Mouse (Mus musculus): ENCODE measurements around the gene Gm32802. TPM values are rescaled to one million over a fixed set of nuclear protein-coding genes. Genes with fewer than 3 reads are reported as not detected.
"Not testable (repeated sequence)": the region's sequence is repeated elsewhere in the genome, so short reads cannot be mapped to it uniquely, and the experiment has no call there.

Gene Gm32802
- not detected in 2 replicates for polyA plus RNA-seq (2015; fragmentation: Nextera tagmentation; extraction: Ambion mirVana)

- WGBS (ENCODE audit: insufficient replicate concordance): no CpG with 5 or more reads among the region's 13 CpGs
Measured at GRCm38 (mm10) chr10:118258388-118258787, at the start of gene Gm32802. TSS of gene Gm32802 (plus strand) at chr10:118258688.

GRCm38 (mm10) chr10:118215719-118216393, 42.6 kb upstream of the Gm32802 start:
- H3K4me2 ChIP-seq (ENCODE audit: low read depth, low read length); H3K27me3 ChIP-seq (ENCODE audit: control insufficient read depth, insufficient read depth, low read depth, low read length); H3K4me3 ChIP-seq (ENCODE audit: low read depth, low read length); ATAC-seq (ENCODE audit: low read depth); H3K9me3 ChIP-seq (replicated peaks; ENCODE audit: control insufficient read depth, low read length); H3K9ac ChIP-seq (ENCODE audit: low read depth, low read length); H3K27ac ChIP-seq (ENCODE audit: low read length); H3K36me3 ChIP-seq (ENCODE audit: control insufficient read depth, insufficient read depth); H3K4me1 ChIP-seq (ENCODE audit: control insufficient read depth, low read depth, low read length): not testable (repeated sequence)
- WGBS (ENCODE audit: insufficient replicate concordance): 60% methylated on average over 2 of the region's 4 CpGs

More at GRCm38 (mm10) chr10:118258388-118258787, at the start of gene Gm32802:
- H3K4me1 ChIP-seq (ENCODE audit: control insufficient read depth, low read depth, low read length); H3K27ac ChIP-seq (ENCODE audit: low read length); H3K27me3 ChIP-seq (ENCODE audit: control insufficient read depth, insufficient read depth, low read depth, low read length); H3K4me2 ChIP-seq (ENCODE audit: low read depth, low read length); H3K9ac ChIP-seq (ENCODE audit: low read depth, low read length); H3K4me3 ChIP-seq (ENCODE audit: low read depth, low read length); ATAC-seq (ENCODE audit: low read depth); H3K9me3 ChIP-seq (replicated peaks; ENCODE audit: control insufficient read depth, low read length); H3K36me3 ChIP-seq (ENCODE audit: control insufficient read depth, insufficient read depth): not testable (repeated sequence)

- WGBS (ENCODE audit: insufficient replicate concordance): no CpG with 5 or more reads among the region's 2 CpGs
- H3K4me3 ChIP-seq (ENCODE audit: low read depth, low read length); H3K36me3 ChIP-seq (ENCODE audit: control insufficient read depth, insufficient read depth); H3K27me3 ChIP-seq (ENCODE audit: control insufficient read depth, insufficient read depth, low read depth, low read length); H3K4me1 ChIP-seq (ENCODE audit: control insufficient read depth, low read depth, low read length); ATAC-seq (ENCODE audit: low read depth); H3K9me3 ChIP-seq (replicated peaks; ENCODE audit: control insufficient read depth, low read length); H3K9ac ChIP-seq (ENCODE audit: low read depth, low read length); H3K27ac ChIP-seq (ENCODE audit: low read length); H3K4me2 ChIP-seq (ENCODE audit: low read depth, low read length): not testable (repeated sequence)
Measured at GRCm38 (mm10) chr10:118227629-118228028, 30.9 kb upstream of the Gm32802 start.

- not testable (repeated sequence) for H3K9ac ChIP-seq (ENCODE audit: low read depth, low read length); ATAC-seq (ENCODE audit: low read depth); H3K36me3 ChIP-seq (ENCODE audit: control insufficient read depth, insufficient read depth); H3K4me2 ChIP-seq (ENCODE audit: low read depth, low read length); H3K9me3 ChIP-seq (replicated peaks; ENCODE audit: control insufficient read depth, low read length); H3K4me3 ChIP-seq (ENCODE audit: low read depth, low read length); H3K4me1 ChIP-seq (ENCODE audit: control insufficient read depth, low read depth, low read length); H3K27ac ChIP-seq (ENCODE audit: low read length); H3K27me3 ChIP-seq (ENCODE audit: control insufficient read depth, insufficient read depth, low read depth, low read length)
- WGBS (ENCODE audit: insufficient replicate concordance): no CpG with 5 or more reads among the region's 5 CpGs
Measured at GRCm38 (mm10) chr10:118232607-118233006, 25.9 kb upstream of the Gm32802 start.

- H3K4me1 ChIP-seq (ENCODE audit: control insufficient read depth, low read depth, low read length); H3K27me3 ChIP-seq (ENCODE audit: control insufficient read depth, insufficient read depth, low read depth, low read length); ATAC-seq (ENCODE audit: low read depth); H3K9ac ChIP-seq (ENCODE audit: low read depth, low read length); H3K27ac ChIP-seq (ENCODE audit: low read length); H3K4me2 ChIP-seq (ENCODE audit: low read depth, low read length); H3K9me3 ChIP-seq (replicated peaks; ENCODE audit: control insufficient read depth, low read length); H3K4me3 ChIP-seq (ENCODE audit: low read depth, low read length); H3K36me3 ChIP-seq (ENCODE audit: control insufficient read depth, insufficient read depth): not testable (repeated sequence)
- no CpG with 5 or more reads among the region's 13 CpGs for WGBS (ENCODE audit: insufficient replicate concordance)
Measured at GRCm38 (mm10) chr10:118240680-118241079, 17.8 kb upstream of the Gm32802 start, which contains the start of gene Gm32717. TSS of gene Gm32717 (minus strand) at chr10:118240780.

GRCm38 (mm10) chr10:118249006-118249595, 9.4 kb upstream of the Gm32802 start:
- H3K36me3 ChIP-seq (ENCODE audit: control insufficient read depth, insufficient read depth); H3K4me3 ChIP-seq (ENCODE audit: low read depth, low read length); H3K9ac ChIP-seq (ENCODE audit: low read depth, low read length); H3K4me1 ChIP-seq (ENCODE audit: control insufficient read depth, low read depth, low read length); H3K9me3 ChIP-seq (replicated peaks; ENCODE audit: control insufficient read depth, low read length); ATAC-seq (ENCODE audit: low read depth); H3K27ac ChIP-seq (ENCODE audit: low read length); H3K4me2 ChIP-seq (ENCODE audit: low read depth, low read length); H3K27me3 ChIP-seq (ENCODE audit: control insufficient read depth, insufficient read depth, low read depth, low read length): not testable (repeated sequence)
- 70% methylated on average over 11 of the region's 11 CpGs for WGBS (ENCODE audit: insufficient replicate concordance)

GRCm38 (mm10) chr10:118250852-118251295, 7.6 kb upstream of the Gm32802 start:
- Histone ChIP-seq H3K36me3 (ENCODE audit: control insufficient read depth, insufficient read depth) (no peaks in the 10 kb centered on the region), H3K9me3 (replicated peaks; ENCODE audit: control insufficient read depth, low read length) (no peaks in the 10 kb centered on the region), H3K4me1 (ENCODE audit: control insufficient read depth, low read depth, low read length) (no peaks in the 10 kb centered on the region), H3K27me3 (ENCODE audit: control insufficient read depth, insufficient read depth, low read depth, low read length) (no peaks in the 10 kb centered on the region), H3K4me2 (ENCODE audit: low read depth, low read length) (no peak overlapping the region), H3K9ac (ENCODE audit: low read depth, low read length) (no peak overlapping the region), H3K27ac (ENCODE audit: low read length) (no peak overlapping the region), H3K4me3 (ENCODE audit: low read depth, low read length) (no peak overlapping the region)
- WGBS (ENCODE audit: insufficient replicate concordance): 47% methylated on average over 10 of the region's 10 CpGs
- ATAC-seq (ENCODE audit: low read depth): no peak

- WGBS (ENCODE audit: insufficient replicate concordance): 20% methylated on average over 1 of the region's 8 CpGs
- H3K4me3 ChIP-seq (ENCODE audit: low read depth, low read length); H3K27ac ChIP-seq (ENCODE audit: low read length); H3K36me3 ChIP-seq (ENCODE audit: control insufficient read depth, insufficient read depth); H3K9ac ChIP-seq (ENCODE audit: low read depth, low read length); ATAC-seq (ENCODE audit: low read depth); H3K27me3 ChIP-seq (ENCODE audit: control insufficient read depth, insufficient read depth, low read depth, low read length); H3K9me3 ChIP-seq (replicated peaks; ENCODE audit: control insufficient read depth, low read length); H3K4me2 ChIP-seq (ENCODE audit: low read depth, low read length); H3K4me1 ChIP-seq (ENCODE audit: control insufficient read depth, low read depth, low read length): not testable (repeated sequence)
Measured at GRCm38 (mm10) chr10:118268812-118269211, 10.3 kb downstream of the Gm32802 start.

GRCm38 (mm10) chr10:118271416-118271815, 12.9 kb downstream of the Gm32802 start:
- not testable (repeated sequence) for H3K4me3 ChIP-seq (ENCODE audit: low read depth, low read length); H3K9me3 ChIP-seq (replicated peaks; ENCODE audit: control insufficient read depth, low read length); H3K9ac ChIP-seq (ENCODE audit: low read depth, low read length); H3K36me3 ChIP-seq (ENCODE audit: control insufficient read depth, insufficient read depth); H3K27me3 ChIP-seq (ENCODE audit: control insufficient read depth, insufficient read depth, low read depth, low read length); H3K4me1 ChIP-seq (ENCODE audit: control insufficient read depth, low read depth, low read length); ATAC-seq (ENCODE audit: low read depth); H3K27ac ChIP-seq (ENCODE audit: low read length); H3K4me2 ChIP-seq (ENCODE audit: low read depth, low read length)
- no CpG with 5 or more reads among the region's 2 CpGs for WGBS (ENCODE audit: insufficient replicate concordance)

All from liver, embryonic 16.5 days (tissue).